Mouse (Mus musculus) frontal cortex, adult 2 months (tissue): ENCODE data around the gene Mum1. TPM values are rescaled to one million over a fixed set of nuclear protein-coding genes. Genes with fewer than 3 reads are reported as not detected.

ENCODE experiments used
- DNase-seq, 2 experiments: peaks; one replicate each; pipeline ENCODE4 v3.0.0; 2022; ENCODE audit warnings: low spot score in 1 of 2; ENCODE audit errors: extremely low spot score in 1 of 2
- polyA plus RNA-seq: library from polyadenylated mRNA; depleted of rRNA; stranded (reverse); fragments of >200 nt; gene quantifications from 2 replicates; pipeline ENCODE4 v1.2.3, GENCODE M21; 2012; rRNA removed

Gene Mum1
- polyA plus RNA-seq = 32.4 and 37.9 TPM in 2 replicates

DNA sequence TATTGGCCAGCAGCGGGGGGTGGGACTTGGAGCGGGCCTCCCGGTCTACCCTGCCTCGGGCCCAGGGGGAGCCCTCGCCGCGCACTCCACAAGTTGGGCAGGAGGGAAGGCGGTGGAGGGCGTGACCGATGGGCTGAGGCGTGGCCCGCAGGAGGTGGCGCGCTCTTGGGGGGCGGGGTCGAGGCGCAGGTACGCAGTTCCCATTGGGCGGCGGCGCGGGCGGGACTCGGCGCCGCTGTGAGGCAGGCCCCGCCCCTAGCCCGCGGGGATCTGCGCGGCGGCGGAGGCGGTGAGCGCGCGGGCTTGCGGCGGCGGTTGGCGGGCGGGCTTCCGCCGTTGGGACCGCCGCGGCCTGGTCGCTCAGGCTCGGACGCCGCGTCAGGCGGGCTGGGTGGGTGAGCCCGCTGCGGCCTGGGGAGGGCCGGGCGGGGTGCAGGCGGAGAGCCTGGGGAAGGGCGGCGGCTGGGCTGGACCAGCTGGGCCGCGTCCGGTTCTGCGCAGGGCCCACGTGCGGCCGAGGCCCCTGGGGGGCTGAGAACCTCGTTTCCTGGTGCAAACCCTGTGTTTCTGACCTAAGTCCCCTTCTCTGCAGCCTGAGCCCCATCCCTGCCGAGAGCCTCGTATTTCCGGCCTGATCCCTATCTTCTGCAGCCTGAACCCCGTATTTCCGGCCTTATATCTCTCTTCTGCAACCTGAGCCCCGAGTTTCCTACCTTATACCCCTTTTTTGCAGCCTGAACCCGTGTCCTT, at the start of gene Mum1:
TSS of gene Mum1 (plus strand) at position 19 of the 750 bp plus-strand sequence.
- peak; percentile 98 to 99 for DNase-seq

DNA sequence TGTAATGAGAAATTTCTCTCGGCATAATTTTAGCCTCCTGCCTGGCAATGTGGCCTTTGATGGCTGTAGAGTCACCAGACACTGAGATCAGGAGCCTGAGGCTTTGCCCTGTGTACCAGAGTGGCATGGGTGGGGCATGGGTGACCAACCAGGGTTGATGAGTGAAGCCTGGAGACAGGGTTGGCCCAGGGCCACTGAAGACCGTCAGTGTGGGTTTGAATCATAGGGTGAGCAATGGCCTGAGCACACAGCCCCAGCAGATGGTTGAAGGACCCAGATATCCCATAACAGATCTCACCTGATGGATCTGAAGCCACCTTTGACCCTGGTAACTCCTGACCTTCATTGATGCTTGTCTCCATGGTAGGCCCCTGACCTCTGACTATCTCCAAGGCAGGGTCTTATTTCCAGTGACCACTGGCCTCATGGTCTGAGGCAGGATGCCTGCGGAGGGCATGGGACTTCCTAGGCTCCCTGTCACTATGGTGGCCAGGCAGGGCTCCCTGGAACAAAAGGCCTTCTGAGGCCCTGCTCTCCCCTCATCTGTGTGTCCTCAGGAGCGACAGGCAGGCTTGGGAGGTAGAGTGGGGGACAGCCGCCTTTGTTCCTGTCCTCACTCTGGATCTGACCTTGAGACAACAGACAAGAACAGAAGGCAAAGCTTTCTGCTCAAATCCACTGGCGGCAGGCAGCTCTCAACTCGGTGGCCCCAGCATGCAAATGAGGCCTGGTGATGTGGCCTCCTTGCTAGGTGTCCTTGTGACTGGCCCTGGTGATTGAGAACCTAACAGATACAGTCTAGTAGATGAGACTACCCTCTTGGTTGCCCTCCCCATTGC, 48.6 kb upstream of the Mum1 start:
- no peak for DNase-seq

DNA sequence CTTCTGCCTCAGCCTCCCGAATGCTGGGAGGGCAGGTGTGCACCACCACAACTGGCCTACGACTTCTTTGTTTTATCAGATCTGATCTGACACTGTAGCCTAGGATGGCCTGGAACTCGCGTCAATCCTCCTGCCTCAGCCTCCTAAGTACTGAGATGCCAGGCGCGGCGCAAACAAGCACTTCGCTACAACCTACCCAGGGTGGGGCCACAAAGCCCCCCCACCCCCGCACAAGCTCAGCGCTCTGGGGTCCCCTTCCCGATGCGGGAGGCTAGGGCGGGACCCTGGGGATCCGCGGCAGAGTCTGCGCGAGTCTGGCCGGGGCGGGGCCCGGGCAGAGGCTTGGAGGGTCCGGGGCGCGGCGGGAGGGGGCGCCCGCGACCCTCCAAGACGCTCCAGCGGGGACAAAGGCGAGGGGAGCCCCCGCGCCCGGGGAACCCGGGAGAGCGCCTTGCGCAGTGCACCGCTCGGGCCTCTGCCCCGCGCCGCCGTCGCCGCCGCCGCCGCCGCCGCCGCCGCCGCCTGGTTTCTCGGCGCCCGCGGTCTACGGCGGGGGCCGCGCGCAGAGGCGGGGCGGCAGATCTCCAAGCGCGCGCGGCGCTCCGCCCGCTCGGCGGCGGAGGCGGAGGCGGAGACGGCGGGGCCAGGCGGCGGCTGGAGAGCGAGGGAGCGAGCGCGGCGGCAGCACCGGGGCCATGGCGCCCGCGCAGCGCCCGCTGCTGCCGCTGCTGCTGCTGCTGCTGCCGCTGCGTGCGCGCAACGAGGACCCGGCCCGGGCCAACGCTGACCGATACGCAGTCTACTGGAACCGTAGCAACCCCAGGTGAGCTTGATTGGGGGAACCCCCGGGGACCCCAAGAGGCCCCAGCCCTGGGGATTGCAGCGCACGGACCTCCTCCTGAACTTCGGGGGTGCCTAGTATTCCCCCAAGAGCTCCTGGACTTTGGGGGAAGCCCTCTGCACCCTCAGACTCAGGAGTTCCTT, 46.9 kb upstream of the Mum1 start, which contains the start of gene Efna2:
TSS of gene Efna2 (plus strand) at position 415 of the 984 bp plus-strand sequence.
- no peak for DNase-seq

DNA sequence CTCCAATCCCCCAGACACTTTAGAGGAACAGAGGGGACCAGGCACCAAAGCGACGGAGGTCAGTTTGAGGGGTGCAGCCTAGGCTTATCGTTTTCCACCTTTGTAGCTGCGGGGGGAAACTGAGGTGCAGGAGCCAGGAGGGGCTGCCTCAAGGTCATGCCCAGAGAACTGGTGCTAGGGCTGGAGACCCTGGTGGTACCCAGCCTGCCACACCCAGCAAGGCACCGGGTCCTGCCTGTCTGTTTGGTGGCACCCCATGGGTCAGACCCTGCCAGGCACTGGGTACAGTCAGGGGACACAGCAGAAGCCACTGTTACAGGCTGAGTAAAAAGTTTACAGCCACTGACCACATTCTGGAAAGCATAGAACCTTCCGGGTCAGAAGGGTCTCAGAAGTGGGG, 45.9 kb upstream of the Mum1 start:
- no peak for DNase-seq

DNA sequence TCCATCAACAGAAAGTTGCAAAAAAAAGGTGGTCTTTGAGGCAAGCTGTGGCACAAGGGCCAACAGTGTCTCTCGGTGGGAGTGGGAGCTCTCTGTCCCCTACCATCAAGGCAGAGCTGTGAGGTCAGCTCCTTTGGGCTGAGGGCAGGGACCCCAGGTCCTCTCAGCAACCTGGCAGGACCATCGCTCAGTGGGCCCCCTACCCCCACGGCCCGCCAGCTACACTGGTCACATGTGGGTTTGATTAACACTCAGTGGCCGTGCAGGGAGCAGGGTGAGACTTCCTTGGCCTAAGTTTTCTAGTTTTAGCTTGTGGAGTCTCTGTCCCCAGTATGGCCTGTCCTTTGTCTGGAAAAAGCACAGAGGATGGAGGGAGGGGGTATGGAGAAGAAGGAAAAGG, 45.4 kb upstream of the Mum1 start:
- no peak for DNase-seq

DNA sequence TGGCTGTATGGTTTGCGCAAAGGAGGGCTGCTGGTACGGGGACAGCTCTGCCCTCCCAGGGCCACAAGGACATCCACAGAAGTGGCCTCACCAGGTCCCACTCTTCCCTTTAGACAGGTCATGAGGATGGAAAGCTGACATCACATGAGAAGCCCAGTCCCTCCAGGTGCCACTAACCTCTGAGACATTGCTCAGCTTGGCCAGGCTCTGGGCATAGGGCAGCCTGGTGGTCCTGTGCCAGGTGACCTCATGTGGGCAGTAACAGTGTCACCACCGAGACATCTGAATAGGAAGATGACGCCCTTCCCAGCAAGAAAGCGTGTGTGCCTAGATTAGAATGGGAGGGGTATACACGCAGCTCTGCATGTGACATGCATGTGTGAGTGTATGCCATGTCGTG, 43.7 kb upstream of the Mum1 start:
- no peak for DNase-seq

DNA sequence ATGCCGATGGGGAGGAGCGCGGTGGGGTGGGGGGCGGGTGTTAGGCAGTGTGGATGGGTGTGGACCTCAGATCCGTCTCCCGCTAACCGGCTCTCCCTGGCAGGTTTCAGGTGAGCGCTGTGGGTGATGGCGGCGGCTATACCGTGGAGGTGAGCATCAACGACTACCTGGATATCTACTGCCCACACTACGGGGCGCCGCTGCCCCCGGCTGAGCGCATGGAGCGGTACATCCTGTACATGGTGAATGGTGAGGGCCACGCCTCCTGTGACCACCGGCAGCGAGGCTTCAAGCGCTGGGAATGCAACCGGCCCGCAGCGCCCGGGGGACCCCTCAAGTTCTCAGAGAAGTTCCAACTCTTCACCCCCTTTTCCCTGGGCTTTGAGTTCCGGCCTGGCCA, 39.6 kb upstream of the Mum1 start:
- no peak for DNase-seq

DNA sequence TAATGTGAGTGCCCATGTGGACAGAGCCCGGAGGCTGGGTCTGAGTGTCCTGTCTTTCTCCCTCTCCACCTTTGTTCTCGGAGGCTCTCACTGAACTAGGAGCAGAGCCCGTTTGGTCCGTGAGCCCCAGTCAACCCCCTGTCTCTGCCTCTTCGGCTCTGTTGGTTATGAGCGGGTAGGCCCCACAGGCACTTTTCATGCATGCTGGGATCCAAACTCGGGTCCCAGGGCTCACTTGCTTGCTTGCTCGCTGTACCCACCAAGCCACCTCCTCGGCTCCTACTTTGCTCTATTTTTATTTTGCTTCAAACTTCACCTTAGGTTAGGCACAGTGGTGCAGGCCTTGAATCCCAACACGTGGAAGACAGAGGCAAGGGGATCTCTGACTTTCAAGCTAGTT, 38.5 kb upstream of the Mum1 start:
- DNase-seq = no peak

DNA sequence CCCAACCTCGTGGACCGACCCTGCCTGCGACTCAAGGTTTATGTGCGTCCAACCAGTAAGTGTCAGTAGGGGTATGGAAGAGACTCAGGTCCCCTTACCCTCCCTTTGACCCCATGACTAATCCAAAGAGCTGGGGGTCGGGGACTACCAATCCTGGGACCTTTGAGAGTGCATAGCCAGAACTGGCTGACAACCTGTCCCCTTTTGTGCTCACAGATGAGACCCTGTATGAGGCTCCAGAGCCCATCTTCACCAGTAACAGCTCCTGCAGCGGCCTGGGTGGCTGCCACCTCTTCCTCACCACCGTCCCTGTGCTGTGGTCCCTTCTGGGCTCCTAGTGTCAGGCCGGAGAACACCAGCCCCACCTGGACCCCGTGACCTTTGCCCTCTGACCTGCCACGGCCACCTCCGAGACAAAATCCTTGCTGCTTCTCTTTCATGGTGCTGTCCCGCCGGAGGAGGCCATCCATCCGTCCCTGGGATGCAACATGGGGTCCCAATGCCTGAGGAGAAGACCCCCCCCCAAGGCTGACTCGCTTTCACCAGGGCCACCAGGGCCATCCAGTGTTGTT, 37.7 kb upstream of the Mum1 start:
- DNase-seq = no peak

DNA sequence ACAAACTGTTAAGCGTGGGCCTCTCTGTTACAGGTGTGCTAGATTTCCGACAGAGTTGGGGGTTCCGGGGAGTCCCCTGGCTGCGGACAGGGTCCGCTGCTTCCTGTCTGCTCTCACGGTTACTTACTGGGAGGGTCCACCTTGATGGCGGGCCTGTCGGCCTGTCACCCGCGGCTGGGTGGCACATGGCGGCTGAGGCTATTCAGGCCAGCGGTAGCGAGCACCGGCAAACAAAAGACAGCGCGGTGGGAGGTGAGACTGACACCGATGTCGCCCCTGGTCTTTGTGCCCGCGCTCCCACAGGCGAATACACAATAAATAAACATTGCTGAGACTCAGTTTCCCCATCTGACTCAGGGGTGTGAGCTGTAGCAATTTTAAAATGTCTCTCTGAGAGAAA, 36.2 kb upstream of the Mum1 start:
- no peak for DNase-seq

DNA sequence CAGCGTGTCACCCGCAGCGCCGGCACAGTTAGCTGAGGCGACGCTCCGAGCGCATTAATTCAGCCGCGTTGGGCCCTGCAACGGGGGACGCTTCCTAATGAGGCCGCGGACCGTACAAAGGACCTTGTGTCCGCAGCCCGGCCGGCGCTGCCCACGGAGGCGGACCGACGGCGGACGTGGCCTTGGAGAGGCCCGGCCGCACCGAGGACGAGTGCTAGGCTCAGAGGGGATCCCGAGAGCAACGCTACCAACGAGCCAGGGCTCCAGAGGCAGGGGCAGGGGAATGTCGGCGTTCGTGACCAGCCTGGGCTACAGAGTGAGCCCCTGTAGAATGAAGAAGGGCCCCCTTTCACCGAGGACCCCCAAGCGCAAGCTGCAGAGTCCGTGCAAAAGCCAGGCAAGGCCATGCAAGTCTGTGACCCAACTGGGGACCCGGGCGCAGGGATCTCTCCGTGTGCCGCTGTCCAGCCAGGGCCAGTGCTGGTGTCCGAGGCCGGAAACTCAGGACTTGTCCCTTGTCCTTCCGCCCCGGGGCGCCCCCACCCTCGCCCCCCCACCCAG, 35.7 kb upstream of the Mum1 start:
- no peak for DNase-seq

DNA sequence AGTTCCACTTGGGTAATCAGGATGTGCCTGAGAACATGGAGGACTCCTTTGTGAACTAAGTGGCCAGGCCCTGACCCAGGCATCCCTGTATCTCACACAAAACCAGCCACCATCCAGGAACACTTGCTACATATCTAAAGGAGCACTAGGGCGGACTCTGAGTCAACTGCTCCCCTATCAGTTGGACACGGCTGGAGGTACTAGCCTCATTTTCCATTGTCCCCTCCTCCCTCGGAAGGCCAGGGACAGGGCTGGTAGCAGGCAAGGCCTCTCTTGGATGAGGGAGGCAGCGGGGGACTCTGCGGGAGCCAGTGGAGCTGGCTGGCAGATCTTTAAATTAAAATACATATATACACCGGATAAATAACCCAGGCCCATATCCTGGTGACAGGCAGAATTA, 32.3 kb upstream of the Mum1 start:
- DNase-seq = no peak

DNA sequence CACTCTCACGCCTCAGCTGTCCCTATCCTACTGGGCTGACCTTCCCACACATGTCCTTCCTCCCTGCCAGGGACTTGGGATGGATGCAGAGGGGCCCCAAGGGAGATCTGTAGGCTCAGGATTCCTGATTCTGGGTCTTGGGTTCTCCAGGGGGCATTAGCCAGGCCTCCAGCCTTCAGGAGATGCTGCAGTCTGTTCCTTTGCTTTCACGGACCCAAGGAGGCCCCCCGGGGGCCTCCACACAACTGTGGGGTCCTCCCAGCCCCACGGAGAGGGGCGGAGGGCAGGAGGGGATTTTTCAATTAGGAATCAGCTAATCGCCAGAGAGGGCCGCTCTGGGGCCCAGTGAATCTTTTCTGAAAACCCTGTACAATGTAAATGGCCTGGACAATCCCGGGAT, 31.8 kb upstream of the Mum1 start:
- DNase-seq = no peak

DNA sequence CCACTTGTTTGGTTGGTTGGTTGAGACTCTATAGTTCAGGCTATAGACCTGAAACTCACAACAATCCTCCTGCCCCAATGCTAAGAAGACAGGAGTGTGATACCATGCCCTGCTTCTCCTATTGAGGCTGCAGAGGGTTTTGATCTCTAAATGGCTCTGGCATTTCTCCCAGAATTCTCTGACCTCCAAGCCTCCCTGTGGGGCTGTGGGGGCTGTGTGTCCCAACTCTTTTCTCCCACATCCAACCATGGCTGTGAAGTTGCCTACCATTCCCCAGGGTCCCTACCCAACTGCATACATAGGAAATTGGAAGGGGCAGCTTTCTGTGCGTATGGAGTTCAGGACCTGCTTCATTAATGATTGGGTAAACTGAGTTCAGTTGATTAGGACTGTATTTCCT, 30.1 kb upstream of the Mum1 start:
- DNase-seq = no peak

DNA sequence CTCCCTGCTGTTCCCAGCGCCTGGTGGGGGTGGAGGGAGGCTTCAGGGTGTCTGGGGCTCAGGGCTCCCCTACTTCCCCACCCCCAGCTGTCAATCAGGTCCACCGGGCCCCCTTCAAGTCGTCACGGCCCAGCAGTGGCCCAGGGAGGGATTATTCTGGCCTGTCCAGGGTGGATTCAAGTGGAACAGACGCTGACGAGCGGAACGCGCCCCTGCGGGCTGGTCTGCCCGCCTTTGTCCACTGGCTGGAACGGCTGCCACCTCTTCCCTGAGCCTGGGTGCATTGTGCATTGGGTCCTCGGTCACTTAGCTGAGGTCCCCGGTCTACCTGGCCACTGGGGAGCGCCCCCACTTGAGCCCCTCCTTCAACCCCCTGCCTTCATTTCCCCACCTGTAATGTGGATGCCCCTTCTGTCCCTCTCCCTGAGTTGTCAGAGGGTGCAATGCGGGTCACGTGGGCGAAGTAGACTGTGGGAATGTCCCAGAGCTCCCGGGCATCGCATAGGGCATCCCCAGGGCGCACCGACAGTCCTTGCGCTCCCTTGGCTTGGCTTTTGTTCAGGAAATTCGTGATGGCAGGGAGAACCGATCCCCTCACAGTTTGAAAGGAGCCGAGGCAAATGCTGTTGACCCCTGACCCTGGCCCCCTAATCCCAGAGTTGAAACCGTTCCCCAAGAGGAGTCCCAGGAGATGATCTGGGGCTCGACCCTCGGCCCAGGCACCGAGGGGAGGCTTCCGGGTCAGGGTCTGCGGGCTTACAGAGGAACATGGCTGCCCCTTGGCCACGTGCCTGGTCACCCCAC, 29.3 kb upstream of the Mum1 start:
- no peak for DNase-seq

DNA sequence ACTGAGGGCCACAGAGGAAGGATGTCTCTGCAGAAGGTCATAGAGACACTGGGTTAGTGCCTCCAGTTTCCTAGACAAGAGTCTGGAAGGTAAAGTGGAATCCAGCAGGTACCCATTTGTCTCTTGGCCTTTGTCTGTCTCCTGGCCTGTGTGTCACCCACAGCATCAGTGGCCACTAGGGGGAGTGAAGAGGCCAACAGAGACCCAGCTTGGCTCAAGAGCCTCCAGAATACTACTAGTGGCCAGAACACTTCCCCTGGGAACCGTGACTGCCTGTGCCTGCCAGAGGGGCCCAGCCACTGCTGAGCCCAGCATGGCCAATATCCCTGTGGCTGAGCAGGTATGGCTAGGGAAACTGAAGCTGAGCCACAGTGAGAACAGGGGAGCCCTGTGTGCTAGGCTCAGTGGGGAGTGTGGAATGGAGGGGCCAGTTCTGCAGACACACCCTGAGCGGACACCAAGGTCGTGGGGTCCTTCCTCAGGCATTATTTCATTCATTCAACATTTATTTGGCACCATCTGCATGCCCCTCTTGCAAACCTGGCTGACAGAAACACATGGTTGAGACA, 26.7 kb upstream of the Mum1 start:
- DNase-seq = peak in 1 of 2 experiments; percentile 91

DNA sequence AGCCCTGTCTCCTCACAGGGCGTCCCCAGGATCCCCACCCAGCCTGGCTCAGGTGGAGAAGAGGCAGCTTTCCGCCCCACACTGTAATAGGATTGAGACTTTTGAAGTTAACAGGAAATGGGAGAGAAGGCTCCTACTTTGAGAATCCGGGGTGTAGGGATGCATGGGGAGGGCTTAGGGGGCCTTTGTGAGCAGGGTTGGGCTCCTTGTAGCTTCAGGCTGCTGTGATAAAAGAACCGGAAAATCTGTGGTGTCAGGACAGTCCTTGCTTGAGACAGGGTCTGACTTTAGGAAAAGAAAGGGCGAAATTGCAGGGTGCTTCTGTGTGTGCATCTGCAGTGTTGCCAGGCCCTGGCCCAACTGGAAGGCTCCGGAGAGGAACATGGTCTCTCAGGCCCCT, 25.7 kb upstream of the Mum1 start:
- DNase-seq = no peak

DNA sequence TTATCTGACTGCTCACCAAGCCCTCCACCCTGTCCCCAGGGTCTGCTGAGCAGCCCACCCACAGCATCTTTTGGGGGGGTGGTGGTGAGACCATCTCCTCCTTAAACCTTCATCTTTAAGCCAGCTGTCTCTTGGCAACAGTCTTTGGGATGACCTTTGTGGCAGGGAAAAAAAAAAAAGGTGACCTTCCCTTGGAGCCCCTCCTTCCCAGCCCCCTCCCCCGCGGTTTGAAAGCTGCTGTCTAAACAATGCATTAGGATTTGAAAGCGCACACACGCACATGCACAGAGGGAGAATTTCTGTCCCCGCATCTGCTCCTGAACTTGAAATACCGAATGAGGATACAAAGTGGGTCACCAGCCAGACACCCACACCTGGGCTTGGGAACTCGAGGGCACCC, 22.2 kb upstream of the Mum1 start:
- no peak for DNase-seq

DNA sequence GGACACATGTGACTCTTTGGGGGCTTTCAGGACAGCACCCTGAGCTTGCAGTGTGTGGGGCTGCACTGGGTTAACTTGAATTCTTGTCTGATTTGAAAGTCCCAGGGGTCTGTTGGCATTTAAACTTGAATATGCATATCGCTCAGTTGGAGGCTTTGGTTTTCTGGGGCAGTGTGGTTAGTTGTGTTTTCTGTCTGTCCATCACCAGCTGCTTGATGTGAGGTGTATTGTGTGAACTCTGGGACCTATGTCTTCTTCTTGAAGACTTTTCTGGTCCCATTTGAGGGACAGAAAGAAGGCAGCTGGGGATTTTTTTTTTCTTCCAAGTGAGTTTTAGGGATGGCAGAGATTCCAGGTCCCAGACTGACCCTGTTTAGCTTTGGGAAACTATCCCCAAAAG, 19.0 kb upstream of the Mum1 start:
- no peak for DNase-seq
